Mouse (Mus musculus): ENCODE results near the gene Teddm2. TPM values are rescaled to one million over a fixed set of nuclear protein-coding genes. Genes with fewer than 3 reads are reported as not detected.
A peak's percentile ranks its signal among the peaks of the same experiment; 100 is the strongest.
"Not testable (repeated sequence)": the region's sequence is repeated elsewhere in the genome, so short reads cannot be mapped to it uniquely, and the experiment has no call there.

Teddm2 gene
- polyA plus RNA-seq, 1 experiment, result 0.08 TPM

GRCm38 (mm10) chr1:153898989-153899730, 868 bp downstream of the Teddm2 start:
- H3K4me3 ChIP-seq (replicated peaks), result peak overlapping the region; percentile 92
- peaks cover 34% of the 10 kb centered on the region for H3K36me3 ChIP-seq (ENCODE audit: control insufficient read depth)
- peaks cover 37% of the 10 kb centered on the region for H3K4me1 ChIP-seq (ENCODE audit: control insufficient read depth)
- TF ChIP-seq GATA1 (IDR thresholded peaks at IDR 0.05; ENCODE audit: low read length) (no peak), TAL1 (IDR thresholded peaks at IDR 0.05; ENCODE audit: low read length) (no peak)
- no peaks in the 10 kb centered on the region for H3K27me3 ChIP-seq (ENCODE audit: control insufficient read depth)
- no peaks in the 10 kb centered on the region for H3K9me3 ChIP-seq (ENCODE audit: control insufficient read depth, low read length)

DNA sequence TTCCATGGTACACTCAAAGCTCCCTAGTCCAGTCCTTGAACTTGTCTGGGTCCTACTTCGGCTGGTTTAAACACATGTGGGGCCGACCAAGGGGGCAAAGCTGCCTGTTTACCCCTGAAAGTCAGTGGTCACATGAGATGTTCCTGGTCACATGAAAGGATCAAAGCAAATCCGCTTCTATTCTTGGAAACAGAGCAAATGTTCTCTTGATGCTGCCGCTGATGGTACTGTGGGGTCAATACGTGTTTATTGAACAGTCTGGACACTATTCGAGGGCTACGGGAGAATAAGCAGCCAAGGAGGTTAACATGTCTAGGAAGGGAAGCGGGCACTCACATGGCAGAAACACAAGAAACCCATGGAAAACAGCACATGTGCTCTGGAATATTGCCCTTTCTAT, 2.8 kb downstream of the Teddm2 start:
- peaks cover 32% of the 10 kb centered on the region for H3K4me1 ChIP-seq (ENCODE audit: control insufficient read depth)
- TF ChIP-seq TAL1 (IDR thresholded peaks at IDR 0.05; ENCODE audit: low read length) (no peak), GATA1 (IDR thresholded peaks at IDR 0.05; ENCODE audit: low read length) (no peak)

DNA sequence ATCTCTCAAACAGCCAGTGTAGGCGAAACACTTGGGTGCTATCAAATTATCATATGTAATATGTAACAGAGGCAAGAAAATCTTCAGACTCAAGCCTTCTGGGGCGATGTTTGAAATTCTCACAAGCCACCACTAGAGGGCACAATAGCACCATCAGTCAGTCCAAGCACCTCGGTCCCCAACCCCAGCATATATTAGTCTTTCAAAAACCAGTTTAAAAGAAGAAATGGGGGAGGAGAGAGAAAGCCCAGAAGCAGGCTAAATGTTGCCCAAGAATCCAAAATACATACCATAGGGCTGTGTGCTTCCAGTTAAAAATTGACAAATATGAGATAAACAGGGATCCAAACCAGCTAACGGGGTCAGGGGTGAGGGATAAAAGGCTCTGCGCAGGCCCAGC, 5.0 kb downstream of the Teddm2 start:
- no peaks in the 10 kb centered on the region for H3K36me3 ChIP-seq (ENCODE audit: control insufficient read depth)
- H3K9me3 ChIP-seq (ENCODE audit: control insufficient read depth, low read length), result no peaks in the 10 kb centered on the region
- no peak for TF ChIP-seq TAL1 (IDR thresholded peaks at IDR 0.05; ENCODE audit: low read length)
- no peak for TF ChIP-seq GATA1 (IDR thresholded peaks at IDR 0.05; ENCODE audit: low read length)
- H3K4me1 ChIP-seq (ENCODE audit: control insufficient read depth), result peaks cover 14% of the 10 kb centered on the region
- H3K4me3 ChIP-seq (replicated peaks), result no peak overlapping the region
- H3K27me3 ChIP-seq (ENCODE audit: control insufficient read depth), result peaks cover 3% of the 10 kb centered on the region

More for the DNA sequence above, 2.8 kb downstream of the Teddm2 start:
- Histone ChIP-seq H3K27me3 (ENCODE audit: control insufficient read depth) (peaks cover 3% of the 10 kb centered on the region), H3K4me3 (replicated peaks) (no peak overlapping the region), H3K36me3 (ENCODE audit: control insufficient read depth) (peaks cover 14% of the 10 kb centered on the region), H3K9me3 (ENCODE audit: control insufficient read depth, low read length) (no peaks in the 10 kb centered on the region)

- Histone ChIP-seq H3K9me3 (ENCODE audit: control insufficient read depth, low read length) (no peaks in the 10 kb centered on the region), H3K36me3 (ENCODE audit: control insufficient read depth) (no peaks in the 10 kb centered on the region), H3K4me3 (replicated peaks) (no peak overlapping the region), H3K4me1 (ENCODE audit: control insufficient read depth) (peaks cover 10% of the 10 kb centered on the region), H3K27me3 (ENCODE audit: control insufficient read depth) (peaks cover 3% of the 10 kb centered on the region)
- TF ChIP-seq GATA1 (IDR thresholded peaks at IDR 0.05; ENCODE audit: low read length), result no peak
- TF ChIP-seq TAL1 (IDR thresholded peaks at IDR 0.05; ENCODE audit: low read length), result no peak
These were observed 5.7 kb downstream of the Teddm2 start for GRCm38 (mm10) chr1:153894201-153894893.

DNA sequence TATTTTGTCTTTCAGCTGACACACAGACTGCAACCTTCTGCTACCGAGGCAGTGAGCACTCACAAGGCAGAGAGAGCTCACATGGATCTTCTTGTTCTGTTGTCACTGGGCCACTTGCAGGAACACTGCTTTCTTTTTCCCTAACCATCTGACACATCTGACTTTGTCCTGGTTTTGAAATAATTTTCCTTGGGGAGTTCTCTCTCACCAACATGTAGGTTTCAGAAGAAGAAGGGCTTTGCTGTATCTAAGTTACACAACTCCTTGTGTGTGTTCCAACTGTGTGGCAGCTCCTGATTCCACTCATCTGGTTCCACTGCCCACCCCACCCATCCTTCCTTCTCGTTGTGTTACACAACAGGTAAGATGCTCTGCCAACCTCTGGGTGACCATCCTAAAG, 6.3 kb downstream of the Teddm2 start:
- no peak overlapping the region for H3K4me3 ChIP-seq (replicated peaks)
- TF ChIP-seq TAL1 (IDR thresholded peaks at IDR 0.05; ENCODE audit: low read length), result no peak
- no peaks in the 10 kb centered on the region for H3K9me3 ChIP-seq (ENCODE audit: control insufficient read depth, low read length)
- no peaks in the 10 kb centered on the region for H3K36me3 ChIP-seq (ENCODE audit: control insufficient read depth)
- H3K4me1 ChIP-seq (ENCODE audit: control insufficient read depth), result peaks cover 5% of the 10 kb centered on the region
- H3K27me3 ChIP-seq (ENCODE audit: control insufficient read depth), result peaks cover 3% of the 10 kb centered on the region

GRCm38 (mm10) chr1:153891442-153891841, 8.6 kb downstream of the Teddm2 start, which contains the start of gene Teddm1a:
Teddm1a (plus strand) TSS chr1:153891742.
- Histone ChIP-seq H3K27me3 (ENCODE audit: control insufficient read depth) (peaks cover 3% of the 10 kb centered on the region), H3K4me3 (replicated peaks) (no peak within 1 kb of the TSS)

GRCm38 (mm10) chr1:153890121-153890520, 9.9 kb downstream of the Teddm2 start:
- Histone ChIP-seq H3K27me3 (ENCODE audit: control insufficient read depth) (peaks cover 3% of the 10 kb centered on the region), H3K9me3 (ENCODE audit: control insufficient read depth, low read length) (no peaks in the 10 kb centered on the region), H3K4me1 (ENCODE audit: control insufficient read depth) (no peaks in the 10 kb centered on the region), H3K36me3 (ENCODE audit: control insufficient read depth) (no peaks in the 10 kb centered on the region), H3K4me3 (replicated peaks) (no peak overlapping the region)
- TF ChIP-seq GATA1 (IDR thresholded peaks at IDR 0.05; ENCODE audit: low read length), result no peak
- TF ChIP-seq TAL1 (IDR thresholded peaks at IDR 0.05; ENCODE audit: low read length), result no peak

More at GRCm38 (mm10) chr1:153891442-153891841, 8.6 kb downstream of the Teddm2 start, which contains the start of gene Teddm1a:
- no peaks in the 10 kb centered on the region for H3K9me3 ChIP-seq (ENCODE audit: control insufficient read depth, low read length)
- H3K4me1 ChIP-seq (ENCODE audit: control insufficient read depth), result no peaks in the 10 kb centered on the region
- H3K36me3 ChIP-seq (ENCODE audit: control insufficient read depth), result no peaks in the 10 kb centered on the region
- TF ChIP-seq GATA1 (IDR thresholded peaks at IDR 0.05; ENCODE audit: low read length), result no peak
- no peak for TF ChIP-seq TAL1 (IDR thresholded peaks at IDR 0.05; ENCODE audit: low read length)

- H3K27me3 ChIP-seq (ENCODE audit: control insufficient read depth), result no peaks in the 10 kb centered on the region
- H3K4me3 ChIP-seq (replicated peaks), result no peak overlapping the region
- TF ChIP-seq TAL1 (IDR thresholded peaks at IDR 0.05; ENCODE audit: low read length) (no peak), GATA1 (IDR thresholded peaks at IDR 0.05; ENCODE audit: low read length) (no peak)
- H3K36me3 ChIP-seq (ENCODE audit: control insufficient read depth), result no peaks in the 10 kb centered on the region
- H3K9me3 ChIP-seq (ENCODE audit: control insufficient read depth, low read length), result no peaks in the 10 kb centered on the region
- no peaks in the 10 kb centered on the region for H3K4me1 ChIP-seq (ENCODE audit: control insufficient read depth)
These were observed 13.9 kb downstream of the Teddm2 start for GRCm38 (mm10) chr1:153886024-153886633.

DNA sequence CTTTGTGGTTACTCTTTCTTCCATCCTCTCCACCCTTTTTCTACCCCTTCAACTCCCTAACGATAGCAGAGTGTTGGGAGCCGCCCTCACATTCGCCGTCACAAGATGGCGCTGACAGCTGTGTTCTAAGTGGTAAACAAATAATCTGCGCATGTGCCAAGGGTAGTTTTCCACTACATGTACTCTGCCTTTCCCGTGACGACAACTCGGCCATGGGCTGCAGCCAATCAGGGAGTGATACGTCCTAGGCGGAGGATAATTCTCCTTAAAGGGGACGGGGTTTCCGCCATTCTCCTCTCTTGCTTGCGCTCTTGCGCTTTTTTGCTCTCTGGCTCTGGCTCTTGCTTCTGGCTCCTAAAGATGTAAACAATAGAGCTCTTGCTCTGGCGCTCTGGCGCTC, 19.6 kb downstream of the Teddm2 start:
- not testable (repeated sequence) for H3K27me3 ChIP-seq (ENCODE audit: control insufficient read depth); H3K9me3 ChIP-seq (ENCODE audit: control insufficient read depth, low read length); H3K36me3 ChIP-seq (ENCODE audit: control insufficient read depth); H3K4me1 ChIP-seq (ENCODE audit: control insufficient read depth); H3K4me3 ChIP-seq (replicated peaks)
